Comparison of ENCODE assay signal across 14 mouse cellular contexts in the genomic region with DNA sequence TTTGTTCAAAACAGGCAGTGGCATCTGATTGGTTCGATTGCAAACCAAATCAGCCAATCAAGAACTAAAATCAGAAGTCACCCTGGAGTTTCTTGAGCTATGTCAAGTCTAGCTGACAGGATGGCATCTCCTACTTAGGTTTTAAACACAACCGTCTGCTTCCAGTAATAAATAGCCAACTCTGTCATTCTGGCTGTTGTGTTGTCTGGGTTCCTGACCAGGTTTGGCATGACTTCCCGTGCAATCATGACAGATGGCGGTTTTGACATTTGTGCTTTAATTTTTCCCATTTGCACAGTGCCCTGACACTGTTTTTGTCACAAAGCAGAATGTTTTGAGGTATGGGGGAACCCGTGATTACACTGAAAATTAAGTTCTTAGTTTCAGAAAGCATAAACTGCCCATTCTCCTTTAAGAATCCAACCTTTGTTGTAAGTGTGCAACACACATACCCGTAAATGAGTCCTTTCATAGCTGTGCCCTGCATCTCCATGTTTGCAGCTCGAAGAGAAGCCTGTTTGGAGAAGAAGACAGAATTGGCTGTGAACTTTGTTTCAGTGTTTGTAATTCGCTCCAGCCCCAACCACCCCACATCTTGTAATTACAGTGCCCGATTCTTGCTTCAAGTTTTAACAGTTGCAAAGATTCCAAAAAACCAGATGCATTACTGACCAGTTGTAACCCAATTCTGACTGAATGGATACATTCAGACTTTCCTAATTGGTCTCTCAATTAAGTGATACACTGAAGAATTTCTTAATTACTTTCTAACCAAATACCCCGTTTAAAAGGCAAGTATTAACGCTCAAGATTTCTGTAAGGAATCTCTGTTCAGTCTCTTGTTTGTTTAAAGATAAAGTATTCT. TPM values are rescaled to one million over a fixed set of nuclear protein-coding genes. Genes with fewer than 3 reads are reported as not detected.
A peak's percentile ranks its signal among the peaks of the same experiment; 100 is the strongest.
DNase-seq lines count a peak whose midpoint lies in the region; ATAC-seq and TF ChIP-seq lines count a peak whose summit lies in the region.
"Had no signal": no experiment of that assay in that cellular context is flagged by ENCODE, and none has a peak within 500 bp of the region (broad histone marks: within the 10 kb centered on the region; RNA-seq: fewer than 3 reads in every experiment).

No protein-coding gene starts in this region.

- H3K9ac ChIP-seq in limb, embryonic 14.5 days (ENCODE audit: low read depth, low read length, severe bottlenecking) = no peak overlapping the region
- H3K9ac ChIP-seq in hindbrain, embryonic 13.5 days = no peak overlapping the region
- H3K9ac ChIP-seq: liver, embryonic 13.5 days had no signal

- no peak overlapping the region for H3K4me2 ChIP-seq in limb, embryonic 14.5 days (replicated peaks; ENCODE audit: low read depth, low read length, severe bottlenecking)
- H3K4me2 ChIP-seq in hindbrain, embryonic 13.5 days = no peak overlapping the region
- H3K4me2 ChIP-seq: liver, embryonic 13.5 days had no signal

- H3K36me3 ChIP-seq in limb, embryonic 14.5 days (ENCODE audit: control insufficient read depth, insufficient read depth, low read length) = no peaks in the 10 kb centered on the region
- no peaks in the 10 kb centered on the region for H3K36me3 ChIP-seq in hindbrain, embryonic 13.5 days
- H3K36me3 ChIP-seq: liver, embryonic 13.5 days had no signal

- H3K4me1 ChIP-seq in limb, embryonic 14.5 days (ENCODE audit: control insufficient read depth, insufficient read depth, low read length) = peaks cover 3% of the 10 kb centered on the region; the same call in 1 of the 2 replicates
- no peaks in the 10 kb centered on the region; the same call in 1 of the 2 replicates for H3K4me1 ChIP-seq in hindbrain, embryonic 13.5 days (replicated peaks)
- H3K4me1 ChIP-seq: liver, embryonic 13.5 days; megakaryocyte, embryonic 14.5 days had no signal

- no peaks in the 10 kb centered on the region for H3K27me3 ChIP-seq in limb, embryonic 14.5 days (ENCODE audit: control insufficient read depth, insufficient read depth, low read length)
- H3K27me3 ChIP-seq in hindbrain, embryonic 13.5 days = no peaks in the 10 kb centered on the region
- H3K27me3 ChIP-seq: liver, embryonic 13.5 days had no signal

- H3K27ac ChIP-seq in limb, embryonic 14.5 days (replicated peaks; ENCODE audit: low read depth, low read length) = 0 out of 2 replicates have a peak overlapping the region, but pooled peaks have one; percentile 26
- H3K27ac ChIP-seq in hindbrain, embryonic 13.5 days = no peak overlapping the region
- H3K27ac ChIP-seq: liver, embryonic 13.5 days had no signal

- no peaks in the 10 kb centered on the region for H3K9me3 ChIP-seq in limb, embryonic 14.5 days (ENCODE audit: control insufficient read depth, low read length)
- no peaks in the 10 kb centered on the region for H3K9me3 ChIP-seq in hindbrain, embryonic 13.5 days
- H3K9me3 ChIP-seq: liver, embryonic 13.5 days; megakaryocyte, embryonic 14.5 days had no signal

- TF ChIP-seq POLR2A in brain, embryonic 14.5 days (IDR thresholded peaks at IDR 0.05; ENCODE audit: borderline replicate concordance, extremely low read depth, insufficient read depth, insufficient read length, poor library complexity, severe bottlenecking) = no peak
- no peak for TF ChIP-seq POLR2A in limb, embryonic 14.5 days (IDR thresholded peaks at IDR 0.05; ENCODE audit: borderline replicate concordance, extremely low read depth, insufficient read depth, insufficient read length)

- 60% methylated on average over 11 of the region's 11 CpGs for WGBS in limb, embryonic 14.5 days
- 84% methylated on average over 11 of the region's 11 CpGs for WGBS in hindbrain, embryonic 13.5 days

- no peak overlapping the region for H3K4me3 ChIP-seq in limb, embryonic 14.5 days (replicated peaks; ENCODE audit: low read length)
- no peak overlapping the region for H3K4me3 ChIP-seq in hindbrain, embryonic 13.5 days
- H3K4me3 ChIP-seq: liver, embryonic 13.5 days; megakaryocyte, embryonic 14.5 days had no signal

- no peak for TF ChIP-seq CTCF in brain, embryonic 14.5 days (IDR thresholded peaks at IDR 0.05; ENCODE audit: borderline replicate concordance, extremely low read depth, insufficient read depth, insufficient read length)

- ATAC-seq in frontal cortex, adult (ENCODE audit: low TSS enrichment) = peak; percentile 41; the same call in 1 of the 2 replicates
- ATAC-seq in limb, embryonic 14.5 days (ENCODE audit: low FRiP score, low read depth) = no peak
- no peak for ATAC-seq in hindbrain, embryonic 13.5 days (ENCODE audit: low FRiP score)
- ATAC-seq: lung, postnatal 0 days had no signal

- no peak for DNase-seq in frontal cortex, adult 2 months (ENCODE audit: extremely low spot score in 1 of 2, low spot score in 1 of 2)
- DNase-seq in brain, embryonic 14.5 days (ENCODE audit: low read depth) = peak; percentile 82
- peak; percentile 64 to 80 for DNase-seq in cerebellum, postnatal 14 days
- no peak for DNase-seq in limb, embryonic 14.5 days (ENCODE audit: low spot score)
- DNase-seq in urinary bladder, postnatal 36 days (ENCODE audit: low spot score in 2 of 2) = no peak
- DNase-seq: adrenal gland, postnatal 25 days; B cell, adult 2 months; heart, postnatal 14 days; liver, embryonic 13.5 days; right cerebral cortex, postnatal 14 days had no signal

RNA-seq across cellular contexts. Expression of a gene that starts 10.5 kb away (rescaled TPM):
- 0.25 and 0.66 TPM in 2 replicates for polyA plus RNA-seq in frontal cortex, adult 2 months (2012; rRNA removed)
- polyA plus RNA-seq in brain, embryonic 14.5 days (2012; rRNA removed) = 0.04 TPM in 1 of 2 replicates, not detected in the other
- polyA plus RNA-seq in limb, embryonic 14.5 days (2012; rRNA removed) = 0.20 and 0.21 TPM in 2 replicates
- polyA plus RNA-seq in limb, embryonic 14.5 days (2014; fragmentation: Nextera tagmentation; extraction: Ambion mirVana) = 0.15 and 0.19 TPM in 2 replicates
- polyA plus RNA-seq in hindbrain, embryonic 13.5 days (2015; fragmentation: Nextera tagmentation; extraction: Ambion mirVana) = 0.12 TPM in 1 of 2 replicates, not detected in the other
- polyA plus RNA-seq: liver, embryonic 13.5 days had no signal

RNA-seq across cellular contexts. Expression of a gene that starts 12.9 kb away (rescaled TPM):
- polyA plus RNA-seq in frontal cortex, adult 2 months (2012; rRNA removed) = 1.3 and 1.6 TPM in 2 replicates
- polyA plus RNA-seq in brain, embryonic 14.5 days (2012; rRNA removed) = 0.08 and 0.12 TPM in 2 replicates
- 3.2 TPM in 2 replicates for polyA plus RNA-seq in limb, embryonic 14.5 days (2012; rRNA removed)
- polyA plus RNA-seq in limb, embryonic 14.5 days (2014; fragmentation: Nextera tagmentation; extraction: Ambion mirVana) = 2.8 and 4.0 TPM in 2 replicates
- polyA plus RNA-seq in hindbrain, embryonic 13.5 days (2015; fragmentation: Nextera tagmentation; extraction: Ambion mirVana) = 0.12 and 0.18 TPM in 2 replicates

Comparison
In these comparisons a context has a peak if more than half of its experiments do, and no peak if none do; other contexts are left out.
1. DNase-seq: peak in brain, embryonic 14.5 days (single experiment) and cerebellum, postnatal 14 days (2 of 2); none in frontal cortex, adult 2 months (0 of 2), limb, embryonic 14.5 days (single experiment) and urinary bladder, postnatal 36 days (0 of 2).